Mouse (Mus musculus) CH12.LX (cell line): ENCODE data around the gene Selenov.

Experiments used
- CHD2 ChIP-seq: IDR thresholded peaks from 2 replicates; pipeline ENCODE4 v1.6.1; 2011; ENCODE audit warnings: low read length, improper control_type of control experiment
- CTCF ChIP-seq, 2 experiments: IDR thresholded peaks in 1 of 2; conservative IDR thresholded peaks in 1 of 2; 2 replicates each; pipeline ENCODE4 v1.5.1; 2011 to 2012; ENCODE audit warnings: low read depth in 2 of 2, low read length in 2 of 2, improper control_type of control experiment in 1 of 2, inconsistent platforms in 1 of 2, mild to moderate bottlenecking in 1 of 2, moderate library complexity in 1 of 2
- ELF1 ChIP-seq: IDR thresholded peaks from 2 replicates; pipeline ENCODE4 v1.6.1; 2014; ENCODE audit warnings: low read depth, mild to moderate bottlenecking, inconsistent platforms, low read length, improper control_type of control experiment
- ETS1 ChIP-seq: conservative IDR thresholded peaks from 2 replicates; pipeline ENCODE4 v1.6.1; 2012; ENCODE audit warnings: low read depth, mild to moderate bottlenecking, inconsistent platforms, low read length, improper control_type of control experiment, moderate library complexity
- MAX ChIP-seq: IDR thresholded peaks from 2 replicates; pipeline ENCODE4 v1.6.1; 2011; ENCODE audit warnings: low read length, improper control_type of control experiment
- NRF1 ChIP-seq: IDR thresholded peaks from 2 replicates; pipeline ENCODE4 v1.6.1; 2014; ENCODE audit warnings: low read depth, mild to moderate bottlenecking, inconsistent platforms, low read length, improper control_type of control experiment, moderate library complexity
- POLR2A ChIP-seq: IDR thresholded peaks from 2 replicates; pipeline ENCODE4 v1.6.1; 2011; ENCODE audit warnings: low read depth, mild to moderate bottlenecking, improper control_type of control experiment, low read length
- RCOR1 ChIP-seq: conservative IDR thresholded peaks from 2 replicates; pipeline ENCODE4 v1.6.1; 2012; ENCODE audit warnings: low read depth, mild to moderate bottlenecking, inconsistent platforms, low read length, improper control_type of control experiment
- SMC3 ChIP-seq: IDR thresholded peaks from 2 replicates; pipeline ENCODE4 v1.6.1; 2011; ENCODE audit warnings: low read depth, low read length, improper control_type of control experiment
- USF1 ChIP-seq: IDR thresholded peaks from 2 replicates; pipeline ENCODE4 v1.6.1; 2014; ENCODE audit warnings: low read depth, mild to moderate bottlenecking, inconsistent platforms, low read length, improper control_type of control experiment
- ZMIZ1 ChIP-seq: IDR thresholded peaks from 2 replicates; pipeline ENCODE4 v1.6.1; 2012; ENCODE audit warnings: low read depth, mild to moderate bottlenecking, inconsistent platforms, low read length, improper control_type of control experiment
- ZNF384 ChIP-seq: IDR thresholded peaks from 2 replicates; pipeline ENCODE4 v1.6.1; 2012; ENCODE audit warnings: low read depth, low read length, improper control_type of control experiment, inconsistent platforms

- TF ChIP-seq ZNF384, result no peak
- no peak for TF ChIP-seq POLR2A
- TF ChIP-seq ZMIZ1, result no peak
- no peak for TF ChIP-seq ELF1
- no peak for TF ChIP-seq CHD2
- peak; percentile 41; the same call in 1 of the 2 replicates for TF ChIP-seq NRF1
- no peak for TF ChIP-seq RCOR1
- TF ChIP-seq ETS1, result peak; percentile 53; the same call in 1 of the 2 replicates
- TF ChIP-seq CTCF (conservative IDR thresholded peaks at IDR 0.05 in 1 of 2, IDR thresholded peaks at IDR 0.05 in 1 of 2; ENCODE audit: low read depth in 2 of 2, low read length in 2 of 2), result peak; percentile 12 to 72; a peak in 3 of 4 replicates
- TF ChIP-seq MAX, result peak; percentile 61; the same call in 1 of the 2 replicates
- TF ChIP-seq USF1, result no peak
- peak; percentile 49 for TF ChIP-seq SMC3
Measured at GRCm38 (mm10) chr7:28298837-28299625, 8.0 kb upstream of the Selenov start.
